Mouse (Mus musculus) thymus, postnatal 25 days (tissue): Measurements from ENCODE around the gene Fam69b.

ENCODE experiments used
- DNase-seq: peaks from one replicate; pipeline ENCODE4 v3.0.0; 2022

Gene Fam69b

DNA sequence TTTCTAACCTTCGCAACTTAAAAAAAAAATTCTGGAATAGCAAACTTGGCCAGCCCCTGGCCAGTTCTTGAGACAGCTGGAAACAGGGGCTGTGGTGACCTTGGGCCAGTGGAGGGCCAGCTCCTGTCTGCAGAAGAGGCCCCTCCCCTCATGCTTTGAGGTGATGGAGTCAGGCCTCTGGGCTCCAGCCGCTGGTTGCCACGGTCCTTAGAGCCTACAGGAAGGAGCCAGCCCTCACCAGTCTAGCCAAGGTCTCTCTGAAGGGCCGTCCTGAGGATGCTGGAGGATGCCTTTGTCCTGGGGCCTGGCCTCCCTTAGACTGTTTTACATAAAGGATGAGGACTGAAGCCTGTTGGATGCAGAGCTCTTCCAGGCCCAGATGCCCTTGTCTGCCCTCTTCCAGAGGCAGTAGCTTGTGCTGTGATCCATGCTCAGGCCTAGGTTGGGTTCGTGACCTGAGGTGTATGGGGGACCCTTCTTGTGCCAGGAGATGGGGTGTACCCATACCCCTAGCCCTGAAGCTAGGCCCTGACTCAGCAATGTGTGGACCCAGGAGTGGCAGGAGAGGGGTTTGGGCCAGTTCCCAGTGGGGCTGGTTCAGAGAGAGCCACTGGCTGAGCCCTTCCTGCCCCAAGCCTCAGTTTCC, 658 bp downstream of the Fam69b start:
- DNase-seq, result no peak

DNA sequence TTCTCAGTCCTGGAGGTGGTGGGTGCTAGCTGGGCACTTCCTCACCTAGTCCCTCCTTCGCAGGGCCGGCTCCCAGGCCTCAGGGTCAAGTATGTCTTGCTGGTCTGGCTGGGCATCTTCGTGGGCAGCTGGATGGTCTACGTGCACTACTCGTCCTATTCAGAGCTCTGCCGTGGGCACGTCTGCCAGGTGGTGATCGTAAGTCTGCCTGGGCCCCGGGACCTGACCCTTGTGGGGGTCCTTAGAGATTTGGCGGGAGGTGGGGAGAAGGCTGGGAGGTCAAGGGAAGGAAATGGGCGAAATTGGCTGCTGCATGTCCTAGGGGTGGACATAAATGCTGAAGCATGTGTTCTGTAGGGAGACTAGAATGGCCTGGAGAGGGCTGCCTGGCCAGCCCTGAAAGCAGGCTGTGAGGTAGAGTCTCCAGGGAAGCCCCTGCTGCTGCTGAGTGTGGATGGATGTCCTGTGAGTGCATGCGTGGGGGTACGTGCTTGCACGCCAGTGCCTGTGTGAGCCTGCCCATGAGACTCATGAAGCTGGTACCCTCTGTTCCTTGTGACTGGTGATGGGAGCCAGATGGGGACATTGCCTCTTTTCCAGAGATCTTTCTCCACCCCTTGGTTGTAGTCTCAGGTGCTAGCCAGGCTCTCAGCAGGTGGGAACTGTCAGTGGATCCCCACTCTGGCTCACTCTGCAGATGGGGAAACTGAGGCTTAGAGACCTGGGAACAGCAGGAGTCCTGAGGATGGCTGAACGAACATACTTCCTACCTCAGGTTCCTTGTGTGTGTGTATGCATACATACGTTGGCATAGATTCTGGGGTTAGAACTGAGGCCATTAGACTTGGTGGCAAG, 4.5 kb downstream of the Fam69b start:
- no peak for DNase-seq

DNA sequence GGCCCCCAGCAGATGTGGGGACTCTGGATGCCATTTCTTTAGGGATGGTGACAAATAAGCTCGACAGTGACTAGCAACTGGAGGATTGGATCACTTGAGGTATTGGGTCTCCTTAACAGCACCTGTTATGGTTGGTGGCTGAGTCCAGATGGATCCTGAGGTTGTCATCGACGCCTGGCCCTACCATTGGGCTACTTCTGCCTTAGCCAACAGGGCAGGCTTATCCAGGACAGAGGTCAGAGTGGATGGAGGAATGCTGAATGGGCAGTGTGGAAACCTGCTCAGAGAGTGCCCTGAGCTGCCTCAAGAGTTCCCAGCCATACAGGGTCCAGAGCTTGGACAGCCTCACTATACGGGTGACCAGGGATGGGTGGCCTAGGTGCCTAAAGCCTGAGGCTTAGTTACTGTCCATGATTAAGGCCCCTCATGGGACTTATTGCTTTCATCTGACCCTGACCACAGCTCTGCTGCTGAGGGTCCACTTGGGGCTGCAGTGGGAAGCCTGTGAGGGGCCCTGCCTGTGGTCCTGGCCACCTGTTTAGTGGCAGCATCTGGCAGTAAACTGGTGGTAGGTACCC, 5.8 kb downstream of the Fam69b start:
- no peak for DNase-seq

DNA sequence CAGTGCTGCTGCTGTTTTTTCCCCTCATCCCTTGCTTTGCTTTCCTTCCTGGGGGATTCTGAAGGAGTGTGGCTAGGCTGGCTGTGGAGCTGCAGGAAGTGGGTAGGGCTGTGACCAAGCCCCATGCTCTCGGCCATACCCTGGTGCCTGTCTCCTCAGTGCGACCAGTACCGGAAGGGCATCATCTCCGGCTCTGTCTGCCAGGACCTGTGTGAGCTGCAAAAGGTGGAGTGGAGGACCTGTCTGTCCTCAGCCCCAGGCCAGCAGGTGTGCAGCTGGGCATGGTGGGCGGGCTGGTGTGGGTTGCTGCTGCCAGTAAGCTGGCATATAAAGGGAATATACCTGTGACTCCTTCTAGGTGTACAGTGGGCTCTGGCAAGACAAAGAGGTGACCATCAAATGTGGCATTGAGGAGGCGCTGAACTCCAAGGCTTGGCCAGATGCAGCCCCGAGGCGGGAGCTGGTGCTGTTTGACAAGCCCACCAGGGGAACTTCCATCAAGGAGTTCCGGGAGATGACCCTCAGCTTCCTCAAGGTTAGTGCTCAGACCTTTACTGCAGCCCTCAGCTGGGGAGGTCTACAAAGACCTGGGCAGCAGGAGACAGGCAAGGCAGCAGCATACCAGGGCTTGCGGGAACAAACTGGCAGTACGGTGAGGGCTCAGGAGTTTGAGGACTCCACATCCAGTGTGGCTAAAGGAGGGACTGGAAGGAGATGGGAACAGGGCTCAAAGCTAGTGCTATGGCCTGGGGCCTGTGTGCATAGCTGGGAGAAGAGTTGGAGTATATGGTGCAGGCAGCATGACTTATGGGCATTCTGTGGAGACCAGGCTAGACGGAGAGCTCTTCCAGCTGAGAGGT, 6.6 kb downstream of the Fam69b start:
- no peak for DNase-seq

DNA sequence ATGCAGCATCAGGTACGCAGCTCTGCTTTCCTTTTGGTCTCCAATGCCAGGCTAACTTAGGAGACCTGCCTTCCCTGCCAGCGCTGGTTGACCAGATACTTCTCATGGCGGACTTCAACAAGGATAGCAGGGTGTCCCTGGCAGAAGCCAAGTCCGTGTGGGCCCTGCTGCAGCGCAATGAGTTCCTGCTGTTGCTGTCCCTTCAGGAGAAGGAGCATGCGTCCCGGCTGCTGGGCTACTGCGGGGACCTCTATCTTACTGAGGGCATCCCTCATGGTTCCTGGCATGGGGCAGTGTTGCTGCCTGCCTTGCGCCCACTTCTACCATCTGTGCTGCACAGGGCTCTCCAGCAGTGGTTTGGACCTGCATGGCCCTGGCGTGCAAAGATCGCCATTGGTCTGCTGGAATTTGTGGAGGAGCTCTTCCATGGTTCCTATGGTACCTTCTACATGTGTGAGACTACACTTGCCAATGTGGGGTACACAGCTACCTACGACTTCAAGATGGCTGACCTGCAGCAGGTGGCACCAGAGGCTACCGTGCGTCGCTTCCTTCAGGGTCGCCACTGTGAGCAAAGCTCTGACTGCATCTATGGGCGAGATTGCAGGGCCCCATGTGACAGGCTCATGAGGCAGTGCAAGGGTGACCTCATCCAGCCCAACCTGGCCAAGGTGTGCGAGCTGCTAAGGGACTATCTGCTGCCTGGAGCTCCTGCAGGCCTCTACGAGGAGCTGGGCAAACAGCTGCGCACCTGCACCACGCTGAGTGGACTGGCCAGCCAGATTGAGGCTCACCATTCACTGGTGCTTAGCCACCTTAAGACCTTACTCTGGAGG, 7.5 kb downstream of the Fam69b start:
- DNase-seq, result no peak

DNA sequence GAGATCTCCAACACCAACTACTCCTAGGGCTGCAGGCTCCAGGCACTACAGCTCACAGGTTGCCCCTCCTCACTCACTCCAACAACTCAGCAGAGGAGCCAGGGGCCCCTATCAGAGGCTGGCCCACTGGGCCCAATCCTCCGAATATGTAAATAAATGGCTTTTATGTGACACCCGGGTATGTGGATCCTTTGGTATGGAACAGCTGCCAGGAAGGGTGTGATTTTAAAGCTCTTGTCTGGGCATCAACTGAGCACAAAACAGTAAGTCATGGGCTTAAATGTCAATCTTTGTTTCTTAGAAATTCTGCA, 8.0 kb downstream of the Fam69b start:
- no peak for DNase-seq

DNA sequence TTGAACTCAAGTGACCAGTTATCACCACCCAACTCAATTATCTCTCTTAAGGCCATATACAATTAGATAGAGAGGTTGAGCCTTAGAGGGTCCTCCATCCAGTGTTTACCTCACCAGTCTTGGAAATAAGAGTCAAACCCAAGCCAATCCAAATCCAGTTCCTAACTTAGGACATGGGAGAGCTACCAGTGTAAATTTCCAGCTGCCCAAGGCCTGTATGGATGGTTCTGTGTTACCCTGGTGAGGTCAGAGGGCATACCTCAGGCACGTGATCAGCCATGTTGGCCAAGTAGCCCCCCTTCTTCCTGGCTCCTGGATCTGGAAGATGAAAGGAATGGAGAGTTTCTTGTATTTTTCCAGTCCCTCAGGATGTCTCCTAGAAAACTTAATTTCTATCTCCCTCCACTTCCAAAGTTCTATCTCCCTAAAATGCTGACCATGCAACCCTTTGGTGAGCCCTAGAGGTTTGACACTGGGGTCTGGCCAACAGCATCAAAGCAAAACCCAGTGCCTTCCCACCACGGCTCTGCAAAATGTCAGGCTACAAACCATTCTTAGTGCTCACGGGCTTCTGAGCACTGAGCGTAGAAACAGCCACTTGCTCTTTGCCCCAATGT, 9.2 kb downstream of the Fam69b start:
- DNase-seq, result no peak

DNA sequence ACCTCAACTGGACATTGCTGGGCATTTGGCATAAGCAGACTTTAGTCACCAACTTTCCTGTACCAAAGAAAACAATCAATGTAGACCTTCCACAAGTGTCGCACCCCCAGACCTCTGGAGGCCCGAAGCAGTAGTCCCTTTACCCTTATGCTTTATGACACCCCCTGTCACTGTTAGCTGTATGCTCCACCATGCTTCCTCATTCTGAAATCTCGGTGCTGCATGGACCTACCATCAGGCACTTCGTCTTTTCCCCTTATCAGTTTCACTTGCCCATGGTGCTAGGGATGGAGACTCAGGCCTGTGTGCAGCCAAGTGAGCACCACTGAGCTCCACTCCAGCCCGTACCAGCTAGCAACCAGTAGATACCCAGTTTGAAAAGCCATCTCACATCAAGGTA, 9.8 kb downstream of the Fam69b start:
- no peak for DNase-seq

DNA sequence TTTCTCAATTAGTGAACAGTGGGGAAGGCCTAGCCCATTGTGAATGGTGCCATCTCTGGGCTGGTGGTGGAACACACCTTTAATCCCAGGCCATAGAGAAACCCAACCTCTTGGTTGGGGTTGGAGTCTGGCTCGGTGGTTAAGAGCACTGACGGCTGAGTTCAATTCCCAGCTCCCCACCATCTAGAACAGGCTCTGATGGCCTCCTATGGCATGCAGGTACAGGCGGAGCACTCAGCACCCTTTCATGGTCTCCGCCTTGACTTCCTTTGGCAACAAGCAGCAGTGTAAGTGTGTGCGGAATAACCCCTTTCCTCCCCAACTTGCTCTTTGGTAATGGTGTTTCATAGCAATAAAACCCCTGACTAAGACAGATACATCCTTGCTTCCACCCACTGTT, 10.3 kb downstream of the Fam69b start:
- no peak for DNase-seq

DNA sequence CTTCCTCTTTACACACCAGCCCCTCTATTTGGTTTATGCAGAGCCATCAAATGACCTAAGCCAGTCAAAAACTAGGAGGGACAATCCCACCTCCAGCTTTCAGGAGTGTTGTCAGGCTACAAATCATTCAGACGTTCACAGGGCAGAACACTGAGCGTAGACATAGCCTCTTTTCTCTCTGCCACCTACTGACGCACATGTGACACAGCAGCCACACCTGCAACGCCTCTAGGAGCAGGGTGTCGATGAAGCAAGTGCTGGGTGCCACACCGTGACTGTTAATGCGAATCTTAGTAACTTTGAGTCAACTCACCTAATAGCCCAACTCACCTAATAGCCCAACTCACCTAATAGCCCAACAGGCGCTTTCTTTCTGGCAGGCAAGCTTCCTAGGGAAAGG, 10.8 kb downstream of the Fam69b start:
- DNase-seq, result peak; percentile 75

DNA sequence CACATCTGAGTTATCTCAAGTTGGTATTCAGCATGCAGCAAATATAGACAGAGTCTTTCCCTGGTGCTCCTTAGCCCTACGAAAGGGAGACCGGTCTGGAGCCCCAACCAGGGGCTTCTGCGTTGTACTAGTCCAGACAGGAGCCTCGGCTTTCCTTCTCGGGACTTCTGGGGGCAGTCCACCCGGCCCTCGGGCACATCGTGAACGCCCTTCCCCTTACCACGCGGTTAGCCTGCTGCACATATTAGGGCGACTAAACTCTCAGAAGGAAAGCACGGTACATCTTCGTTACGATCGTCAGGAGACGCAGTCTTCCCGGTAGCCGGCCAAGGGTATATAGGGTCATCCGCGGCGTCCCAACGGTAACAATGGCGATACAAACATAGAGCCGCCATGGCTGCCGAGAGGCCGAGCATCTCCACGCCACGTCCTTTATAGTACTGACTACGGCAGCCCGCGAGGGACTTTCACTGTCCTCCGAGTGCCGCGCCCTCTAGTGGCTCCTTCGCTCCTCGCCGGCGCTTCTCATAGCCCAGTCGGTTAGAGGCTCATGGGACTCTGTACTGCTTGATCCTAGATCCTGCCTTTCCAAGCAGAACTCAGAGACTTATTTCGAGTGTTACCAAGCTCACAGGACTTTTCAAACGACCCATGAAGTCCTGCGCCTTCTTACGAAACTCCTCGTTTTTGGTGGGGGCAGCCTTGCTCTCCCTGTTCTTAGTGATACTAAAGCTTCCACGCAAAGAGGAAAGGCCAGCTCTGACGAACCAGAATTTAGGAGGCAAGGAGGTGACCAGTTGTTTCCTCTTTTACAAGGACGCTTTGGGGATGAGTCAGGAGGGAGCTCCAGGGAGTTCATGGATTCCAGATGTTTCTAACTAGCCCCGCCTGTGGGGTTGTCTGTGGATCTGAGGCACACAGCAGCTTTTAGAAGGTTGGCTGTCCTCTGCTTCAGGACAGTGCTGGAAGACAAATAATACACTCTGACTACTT, 11.9 kb downstream of the Fam69b start:
- DNase-seq, result peak; percentile 96

DNA sequence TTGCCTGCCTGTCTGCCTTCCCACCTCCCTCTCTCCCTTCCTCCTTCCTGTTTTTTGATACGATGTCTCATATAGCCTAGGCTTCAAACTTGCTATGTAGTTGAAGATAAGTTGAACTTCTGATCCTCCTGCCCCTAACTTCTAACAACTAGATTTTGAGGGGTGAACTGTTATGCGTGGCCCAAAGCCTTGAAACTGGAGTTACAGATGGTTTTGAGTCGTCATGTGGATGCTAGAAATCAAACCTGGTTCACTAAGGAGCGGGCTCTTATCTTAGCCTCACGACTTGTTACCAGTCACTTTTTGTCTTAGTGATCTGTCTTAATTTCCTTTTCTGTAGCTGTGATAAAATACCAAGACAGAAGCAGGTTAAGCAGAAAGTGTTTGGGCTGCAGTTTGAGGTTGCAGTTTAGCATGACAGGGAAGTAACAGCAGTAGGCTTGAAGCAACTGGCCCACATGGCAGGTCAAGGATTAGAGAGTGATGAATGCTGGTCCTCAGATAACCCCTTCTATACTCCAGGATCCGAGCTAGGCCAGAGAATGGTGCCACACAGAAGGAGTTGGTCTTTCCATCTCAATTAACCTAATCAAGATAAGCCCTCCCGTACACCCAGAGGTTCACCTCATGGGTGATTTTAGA, 12.9 kb downstream of the Fam69b start:
- DNase-seq, result no peak

DNA sequence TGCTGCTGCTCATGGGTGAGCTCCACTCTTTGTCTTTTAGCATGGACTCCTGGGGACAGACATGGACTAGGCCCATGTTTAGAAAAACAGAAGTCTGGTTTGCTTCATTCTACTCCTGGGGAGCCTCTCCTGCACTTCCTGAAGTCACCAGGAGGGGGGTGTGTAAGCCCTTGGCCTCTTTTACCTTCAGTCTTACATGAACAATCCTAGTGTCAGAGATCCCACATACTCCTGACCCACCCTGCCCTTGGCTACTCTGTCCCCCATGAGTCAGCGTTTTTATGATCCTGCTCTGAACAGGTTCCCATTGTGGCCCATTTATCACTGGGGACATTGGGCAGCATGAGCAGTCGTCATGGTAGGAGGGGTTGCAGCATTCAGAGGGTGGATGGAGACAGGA, 15.7 kb downstream of the Fam69b start:
- peak; percentile 56 for DNase-seq

DNA sequence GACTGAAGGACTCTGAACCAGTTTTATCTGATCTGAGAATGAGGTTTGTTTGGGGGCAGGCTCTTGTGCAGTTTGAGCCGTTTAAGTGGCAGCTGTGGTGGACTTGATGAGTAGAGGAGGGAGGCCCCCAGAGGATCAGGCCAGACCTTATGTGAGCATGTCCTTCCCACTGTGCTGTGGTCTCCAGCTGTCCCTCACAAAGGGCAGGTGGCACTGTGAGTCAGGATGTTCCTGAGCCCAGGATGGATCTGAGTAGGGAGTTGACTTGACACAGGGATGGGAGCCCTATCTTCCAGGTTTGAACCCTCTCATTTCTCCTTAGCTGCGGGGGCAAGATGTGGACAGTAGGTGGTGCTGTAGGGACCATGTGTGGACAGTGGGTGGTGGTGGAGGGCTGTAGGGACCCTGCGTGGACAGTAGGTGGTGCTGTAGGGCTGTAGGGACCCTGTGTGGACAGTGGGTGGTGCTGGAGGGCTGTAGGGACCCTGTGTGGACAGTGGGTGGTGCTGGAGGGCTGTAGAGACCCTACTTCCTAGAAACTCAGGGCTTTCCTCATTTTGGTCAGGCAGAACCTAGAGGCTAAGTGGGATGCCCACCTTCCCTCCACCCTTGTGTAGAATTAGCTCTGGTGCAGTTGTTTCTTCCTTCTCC, 18.5 kb downstream of the Fam69b start:
- DNase-seq, result peak; percentile 80

DNA sequence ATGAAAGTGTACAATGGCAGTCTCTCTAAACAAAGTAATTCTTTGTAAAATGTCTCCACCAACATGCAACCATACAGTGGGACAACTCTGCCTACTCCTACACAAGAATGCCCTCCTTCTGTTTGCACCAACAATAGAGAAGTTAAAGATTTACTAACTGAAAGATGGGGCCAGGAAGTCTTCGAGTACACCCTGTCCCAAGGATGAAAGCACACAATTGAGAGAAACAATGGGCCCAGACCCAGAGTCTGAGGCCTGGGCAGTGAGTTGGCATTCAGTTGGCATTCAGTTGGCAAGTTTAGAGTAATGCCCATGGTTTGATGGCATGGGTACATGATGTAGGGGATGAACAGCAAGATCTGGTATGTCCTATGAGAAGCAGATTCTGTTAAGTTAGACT, 26.4 kb downstream of the Fam69b start:
- DNase-seq, result no peak

DNA sequence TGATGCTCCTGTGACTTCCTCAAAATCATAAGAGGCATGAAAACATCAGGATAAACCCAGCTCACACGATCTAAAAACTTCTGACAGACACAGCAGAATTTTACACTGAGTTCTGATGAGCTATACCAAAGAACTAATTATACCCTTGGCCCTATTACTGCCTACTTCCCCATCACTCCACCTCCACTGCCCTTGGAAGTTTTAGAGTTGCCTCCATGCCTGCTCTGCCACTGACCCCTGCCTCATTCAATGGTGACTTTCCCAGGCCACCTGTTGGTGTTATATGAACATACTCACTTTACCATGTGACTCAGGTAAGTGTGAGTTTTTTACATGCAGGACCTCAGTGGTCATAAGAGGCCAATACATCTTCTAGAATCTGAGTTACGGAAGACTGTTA, 29.2 kb downstream of the Fam69b start:
- DNase-seq, result no peak

DNA sequence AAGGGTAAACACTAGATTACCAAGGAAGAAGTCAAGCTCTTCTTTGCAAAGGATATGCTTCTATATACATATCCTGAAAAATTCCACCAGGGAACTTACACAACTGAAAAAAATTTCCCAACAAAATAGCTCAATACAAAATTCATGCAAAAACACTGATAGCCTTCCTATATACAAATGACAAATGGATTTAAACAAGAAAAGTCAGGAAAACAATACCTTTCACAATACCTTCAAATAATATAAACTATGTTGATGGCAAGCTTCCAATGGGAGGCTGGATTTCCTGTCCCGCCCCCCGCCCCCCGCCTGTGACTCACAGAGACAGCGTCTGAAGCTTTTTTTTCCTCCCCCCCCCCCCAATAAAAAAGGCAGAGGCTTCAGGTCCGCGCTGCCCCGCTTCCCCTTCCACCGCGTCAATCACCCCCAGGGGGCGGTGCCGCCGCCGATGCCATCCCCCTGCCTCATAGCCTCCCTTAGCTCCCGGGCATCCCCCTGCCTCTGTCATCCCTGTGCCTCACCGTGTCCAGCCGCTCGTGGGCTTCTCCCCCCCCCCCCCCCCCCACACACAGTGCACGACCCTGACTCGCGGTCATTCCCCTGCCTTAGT, 33.0 kb downstream of the Fam69b start:
- peak; percentile 45 for DNase-seq

DNA sequence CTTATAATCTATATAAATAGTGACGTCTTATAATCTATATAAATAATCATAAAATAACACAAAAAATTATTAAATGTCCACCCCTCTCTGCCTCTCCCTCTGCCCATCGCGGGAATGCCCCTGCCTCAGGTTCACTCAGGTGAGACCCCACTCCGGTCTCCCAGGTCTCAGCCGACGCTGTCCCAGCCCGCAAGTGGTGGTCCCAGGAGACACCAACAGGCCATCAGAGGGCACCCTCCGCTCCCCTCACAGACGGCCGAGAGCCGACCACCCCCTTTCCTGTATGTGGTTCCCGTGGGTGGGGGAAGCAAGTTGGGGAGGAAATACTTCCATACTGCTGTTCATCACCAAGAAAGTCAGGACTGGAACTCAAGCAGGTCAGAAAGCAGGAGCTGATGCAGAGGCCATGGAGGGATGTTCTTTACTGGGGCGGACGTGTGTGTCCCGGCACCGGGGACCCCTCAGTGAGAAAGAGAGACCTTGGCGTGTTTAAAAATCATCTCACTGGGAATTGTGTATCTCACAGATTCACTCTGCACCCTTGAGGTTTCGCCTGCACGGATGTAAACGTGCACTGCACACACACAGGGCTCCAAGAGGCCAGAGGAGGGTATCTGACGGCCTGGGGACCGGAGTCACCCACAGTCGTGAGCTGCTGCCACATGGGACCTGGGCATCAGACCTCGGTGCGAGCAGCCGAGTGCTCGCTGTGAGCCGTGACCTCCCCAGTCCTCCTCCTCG, 33.7 kb downstream of the Fam69b start:
- peak; percentile 35 for DNase-seq

DNA sequence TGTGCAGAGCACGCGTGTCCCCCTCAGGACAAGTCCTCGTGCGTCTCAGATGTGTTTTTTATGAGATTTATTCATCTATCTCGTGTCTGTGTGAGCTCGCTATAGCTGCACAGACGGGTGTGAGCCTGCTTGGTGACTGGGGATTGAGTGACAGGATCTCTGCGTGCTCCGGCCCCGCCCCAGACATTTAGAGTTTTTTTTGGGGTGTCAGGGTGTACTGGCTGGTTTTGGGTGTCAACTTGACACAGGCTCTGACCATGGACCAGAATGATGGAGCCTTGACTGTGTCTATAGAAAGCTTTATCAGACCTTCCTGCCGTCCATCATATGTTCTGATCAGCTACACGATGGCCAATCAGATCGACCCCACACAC, 34.2 kb downstream of the Fam69b start:
- DNase-seq, result no peak
